Mouse (Mus musculus): ENCODE results near the gene Dnajc7. TPM values are rescaled to one million over a fixed set of nuclear protein-coding genes. Genes with fewer than 3 reads are reported as not detected.
"Not testable (repeated sequence)": the region's sequence is repeated elsewhere in the genome, so short reads cannot be mapped to it uniquely, and the experiment has no call there.

The Dnajc7 gene
- total and polyA plus RNA-seq, 2 experiments from 2014 or later = 64.6 to 246 TPM

DNA sequence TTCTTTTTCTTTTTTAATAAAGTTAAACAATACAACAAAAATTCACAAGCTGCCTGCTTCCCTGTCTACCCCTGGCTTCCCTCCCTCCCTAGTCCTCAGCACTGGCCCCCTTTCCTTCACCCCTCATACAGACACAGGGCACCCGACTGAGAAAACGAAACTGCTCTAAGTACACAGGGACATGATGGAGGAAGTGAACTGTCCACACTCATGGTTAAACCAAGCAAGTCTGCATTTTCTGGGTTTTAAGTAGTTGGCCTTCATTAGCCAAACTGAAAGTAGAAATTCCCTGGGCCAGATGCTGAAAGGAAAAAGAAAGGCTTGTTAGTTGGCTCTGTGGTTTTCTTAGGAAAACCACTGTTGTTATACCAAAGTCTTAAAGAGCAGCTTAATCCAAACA, 37.1 kb downstream of the Dnajc7 start:
- no peaks in the 10 kb centered on the region for H3K9me3 ChIP-seq (ENCODE audit: low read length)
- no peak overlapping the region for H3K9ac ChIP-seq (replicated peaks; ENCODE audit: low read length)
- no peak for ATAC-seq
- H3K27me3 ChIP-seq (ENCODE audit: insufficient read depth, low read length) = no peaks in the 10 kb centered on the region
- peaks cover 84% of the 10 kb centered on the region for H3K36me3 ChIP-seq (ENCODE audit: insufficient read depth, low read length)
- no peaks in the 10 kb centered on the region; the same call in 1 of the 2 replicates for H3K4me1 ChIP-seq (ENCODE audit: insufficient read depth, low read length)
- no peak overlapping the region for H3K4me2 ChIP-seq (ENCODE audit: low read depth, low read length)
- 86% methylated on average over 2 of the region's 2 CpGs for WGBS
- DNase-seq (ENCODE audit: low spot score) = no peak
- H3K4me3 ChIP-seq (ENCODE audit: low read length) = no peak overlapping the region
- no peak overlapping the region for H3K27ac ChIP-seq
- TF ChIP-seq CTCF (IDR thresholded peaks at IDR 0.05; ENCODE audit: low read depth) = no peak

DNA sequence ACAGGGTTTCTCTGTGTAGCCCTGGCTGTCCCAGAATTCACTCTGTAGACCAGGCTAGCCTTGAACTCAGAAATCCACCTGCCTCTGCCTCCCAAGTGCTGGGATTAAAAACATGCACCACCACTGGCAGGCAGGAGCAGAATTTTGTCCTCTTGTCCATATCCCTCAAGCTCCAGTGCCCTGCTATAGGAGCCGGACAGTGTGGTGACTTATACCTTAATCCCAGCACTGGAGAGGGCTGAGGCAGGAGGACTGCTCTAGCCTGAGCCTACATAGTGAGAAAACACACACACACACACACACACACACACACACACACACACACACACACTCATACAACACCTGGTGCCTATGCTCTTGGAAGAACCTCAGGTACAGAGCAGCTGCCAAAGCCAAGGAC, 37.6 kb downstream of the Dnajc7 start:
- not testable (repeated sequence) for DNase-seq (ENCODE audit: low spot score); H3K4me2 ChIP-seq (ENCODE audit: low read depth, low read length); H3K4me1 ChIP-seq (ENCODE audit: insufficient read depth, low read length); H3K9me3 ChIP-seq (ENCODE audit: low read length); H3K27ac ChIP-seq; H3K4me3 ChIP-seq (ENCODE audit: low read length); H3K9ac ChIP-seq (replicated peaks; ENCODE audit: low read length); ATAC-seq; H3K27me3 ChIP-seq (ENCODE audit: insufficient read depth, low read length)
- H3K36me3 ChIP-seq (ENCODE audit: insufficient read depth, low read length) = peaks cover 80% of the 10 kb centered on the region
- 100% methylated on average over 1 of the region's 1 CpGs for WGBS

DNA sequence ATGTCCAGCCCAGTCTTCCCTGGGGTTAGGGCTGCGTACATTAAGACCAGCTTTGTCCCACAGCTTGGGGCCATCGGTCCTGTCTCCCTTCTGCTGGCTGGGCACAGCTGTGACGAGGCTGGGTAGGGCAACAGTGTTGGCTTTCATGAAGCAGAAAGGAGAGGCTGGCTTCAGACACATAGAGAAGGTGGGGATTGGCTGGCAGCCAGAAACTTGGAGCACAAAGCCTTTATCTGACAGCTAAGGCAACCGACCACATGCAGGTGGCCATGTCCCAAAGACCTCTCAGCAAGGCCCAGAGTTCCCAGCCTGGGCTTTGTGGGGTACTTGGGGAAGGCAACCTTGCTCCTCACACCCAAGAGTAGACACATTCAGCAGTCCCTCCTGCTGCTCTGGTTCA, 38.2 kb downstream of the Dnajc7 start:
- WGBS = 32% methylated on average over 4 of the region's 4 CpGs
- DNase-seq (ENCODE audit: low spot score) (peak; percentile 62), ATAC-seq (peak; percentile 39)
- H3K36me3 ChIP-seq (ENCODE audit: insufficient read depth, low read length) = peaks cover 74% of the 10 kb centered on the region
- H3K4me2 ChIP-seq (ENCODE audit: low read depth, low read length) = no peak overlapping the region
- H3K4me3 ChIP-seq (ENCODE audit: low read length) = no peak overlapping the region
- peak overlapping the region; percentile 56; the same call in 1 of the 2 replicates for H3K27ac ChIP-seq
- no peak for TF ChIP-seq CTCF (IDR thresholded peaks at IDR 0.05; ENCODE audit: low read depth)
- no peaks in the 10 kb centered on the region for H3K9me3 ChIP-seq (ENCODE audit: low read length)
- H3K27me3 ChIP-seq (ENCODE audit: insufficient read depth, low read length) = no peaks in the 10 kb centered on the region
- no peak overlapping the region for H3K9ac ChIP-seq (replicated peaks; ENCODE audit: low read length)
- no peaks in the 10 kb centered on the region; the same call in 1 of the 2 replicates for H3K4me1 ChIP-seq (ENCODE audit: insufficient read depth, low read length)

DNA sequence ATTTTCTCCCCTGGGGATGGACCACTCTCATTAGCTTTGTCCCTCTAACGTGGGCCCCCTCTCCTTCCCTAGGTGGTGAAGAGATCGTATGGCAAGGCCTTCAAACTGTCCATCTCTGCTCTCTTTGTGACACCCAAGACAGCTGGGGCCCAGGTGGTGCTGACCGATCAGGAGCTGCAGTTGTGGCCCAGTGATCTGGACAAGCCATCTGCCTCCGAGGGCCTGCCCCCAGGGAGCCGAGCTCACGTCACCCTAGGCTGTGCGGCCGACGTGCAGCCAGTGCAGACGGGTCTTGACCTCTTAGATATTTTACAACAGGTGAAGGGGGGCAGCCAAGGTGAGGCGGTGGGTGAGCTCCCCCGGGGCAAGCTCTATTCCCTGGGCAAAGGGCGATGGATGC, 39.7 kb downstream of the Dnajc7 start:
- ATAC-seq = no peak
- no peak for DNase-seq (ENCODE audit: low spot score)
- 82% methylated on average over 13 of the region's 13 CpGs for WGBS
- Histone ChIP-seq H3K36me3 (ENCODE audit: insufficient read depth, low read length) (peaks cover 59% of the 10 kb centered on the region), H3K4me2 (ENCODE audit: low read depth, low read length) (no peak overlapping the region), H3K27me3 (ENCODE audit: insufficient read depth, low read length) (no peaks in the 10 kb centered on the region), H3K27ac (no peak overlapping the region), H3K4me3 (ENCODE audit: low read length) (no peak overlapping the region), H3K4me1 (ENCODE audit: insufficient read depth, low read length) (peaks cover 8% of the 10 kb centered on the region; the same call in 1 of the 2 replicates), H3K9me3 (ENCODE audit: low read length) (no peaks in the 10 kb centered on the region), H3K9ac (replicated peaks; ENCODE audit: low read length) (no peak overlapping the region)
- TF ChIP-seq CTCF (IDR thresholded peaks at IDR 0.05; ENCODE audit: low read depth) = no peak

DNA sequence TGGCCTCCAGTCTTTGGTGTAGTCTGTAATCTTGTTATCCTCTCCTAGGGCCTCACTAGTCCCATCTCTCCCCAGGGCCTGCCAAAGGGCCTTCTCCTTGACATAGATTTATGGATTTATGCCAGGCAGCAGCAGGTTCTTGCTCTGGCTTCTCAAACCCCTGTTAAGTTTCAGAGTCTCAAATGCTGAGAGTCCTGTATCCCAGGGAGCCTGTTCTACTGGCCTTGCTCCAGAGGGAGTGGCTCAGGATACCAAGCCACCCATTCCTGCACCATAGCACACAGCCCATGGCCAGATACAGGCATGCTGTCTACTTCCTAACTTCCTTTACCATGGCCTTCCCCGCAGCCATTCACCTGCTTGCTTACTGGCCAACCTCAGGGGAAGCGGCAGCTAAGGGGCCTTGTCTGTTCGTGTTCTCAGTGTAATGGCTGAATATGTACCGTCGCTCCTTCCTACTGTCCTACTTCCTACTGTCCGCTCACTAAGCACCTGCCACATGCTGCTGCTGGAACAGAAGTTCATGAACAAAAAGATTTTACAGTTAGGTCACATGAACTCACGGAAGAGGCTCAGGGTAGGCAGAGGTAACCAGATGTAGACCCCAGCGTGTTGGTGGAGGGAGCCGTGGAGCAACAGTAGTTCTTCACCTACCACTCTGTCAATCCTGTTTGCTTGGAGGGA, 40.7 kb downstream of the Dnajc7 start:
- peak overlapping the region; percentile 10; the same call in 1 of the 2 replicates for H3K4me2 ChIP-seq (ENCODE audit: low read depth, low read length)

DNA sequence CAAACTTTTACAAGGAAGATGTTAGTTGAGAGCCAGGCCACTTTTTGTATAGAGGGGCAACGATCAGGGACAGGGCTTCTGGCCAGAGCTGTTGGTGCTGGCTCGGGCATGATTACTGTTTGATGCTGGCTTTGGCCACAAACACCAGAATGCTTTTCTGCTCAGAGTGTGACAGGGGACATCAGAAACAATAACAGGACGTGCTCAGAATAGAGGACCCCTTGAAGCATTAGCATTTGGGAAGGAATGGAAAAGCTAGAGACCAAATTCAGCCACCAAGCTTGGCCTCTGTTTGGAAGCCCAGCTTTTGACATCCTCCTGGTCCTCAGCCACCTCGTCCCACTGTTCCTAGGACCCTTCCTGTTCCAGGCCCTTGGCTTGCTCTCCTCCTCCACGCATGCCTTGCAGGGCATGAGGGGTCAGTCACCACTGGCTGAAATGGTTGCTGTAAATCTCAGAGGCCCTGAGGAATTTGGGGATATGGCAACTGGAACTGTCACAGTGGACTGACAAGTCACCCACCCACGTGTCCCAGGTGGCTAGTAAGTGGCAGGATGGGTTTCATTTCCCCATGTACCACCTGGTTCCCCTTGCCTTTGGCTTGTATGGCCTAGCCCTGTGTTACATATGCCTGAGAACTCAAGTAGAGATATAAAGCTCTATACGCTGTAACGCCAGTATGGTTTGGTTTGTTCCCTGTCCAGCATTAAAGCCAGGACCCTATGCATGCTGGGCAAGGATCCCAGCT, 41.9 kb downstream of the Dnajc7 start:
- Histone ChIP-seq H3K27ac (peak overlapping the region; percentile 62; the same call in 1 of the 2 replicates), H3K4me3 (ENCODE audit: low read length) (no peak overlapping the region), H3K9ac (replicated peaks; ENCODE audit: low read length) (no peak overlapping the region), H3K4me1 (ENCODE audit: insufficient read depth, low read length) (peaks cover 8% of the 10 kb centered on the region; the same call in 1 of the 2 replicates), H3K36me3 (ENCODE audit: insufficient read depth, low read length) (peaks cover 38% of the 10 kb centered on the region; the same call in 1 of the 2 replicates), H3K9me3 (ENCODE audit: low read length) (no peaks in the 10 kb centered on the region), H3K27me3 (ENCODE audit: insufficient read depth, low read length) (no peaks in the 10 kb centered on the region), H3K4me2 (ENCODE audit: low read depth, low read length) (peak overlapping the region; percentile 81; the same call in 1 of the 2 replicates)
- WGBS = 58% methylated on average over 8 of the region's 8 CpGs
- no peak for TF ChIP-seq CTCF (IDR thresholded peaks at IDR 0.05; ENCODE audit: low read depth)
- ATAC-seq (peak; percentile 41; the same call in 1 of the 2 replicates), DNase-seq (ENCODE audit: low spot score) (peak; percentile 55)

More for the DNA sequence above, 40.7 kb downstream of the Dnajc7 start:
- H3K9me3 ChIP-seq (ENCODE audit: low read length) = no peaks in the 10 kb centered on the region
- peaks cover 8% of the 10 kb centered on the region; the same call in 1 of the 2 replicates for H3K4me1 ChIP-seq (ENCODE audit: insufficient read depth, low read length)
- no peaks in the 10 kb centered on the region for H3K27me3 ChIP-seq (ENCODE audit: insufficient read depth, low read length)
- no peak overlapping the region for H3K9ac ChIP-seq (replicated peaks; ENCODE audit: low read length)
- H3K4me3 ChIP-seq (ENCODE audit: low read length) = no peak overlapping the region
- 0 out of 2 replicates have a peak overlapping the region, but pooled peaks have one; percentile 62 for H3K27ac ChIP-seq
- H3K36me3 ChIP-seq (ENCODE audit: insufficient read depth, low read length) = peaks cover 50% of the 10 kb centered on the region
- no peak for ATAC-seq
- DNase-seq (ENCODE audit: low spot score) = no peak
- no peak for TF ChIP-seq CTCF (IDR thresholded peaks at IDR 0.05; ENCODE audit: low read depth)
- 91% methylated on average over 9 of the region's 9 CpGs for WGBS

Data from hindbrain, postnatal 0 days (tissue).